Mouse (Mus musculus): ENCODE measurements around the gene Fut11.

The Fut11 gene

GRCm38 (mm10) chr14:20694884-20695760 lies at the start of gene Fut11:
TSS of gene Fut11 (plus strand) at chr14:20694968.
- peak; percentile 78 to 80 for DNase-seq (ENCODE audit: low spot score in 2 of 2)

GRCm38 (mm10) chr14:20645547-20645946 lies 49.2 kb upstream of the Fut11 start:
- DNase-seq (ENCODE audit: low spot score in 2 of 2), result no peak

- DNase-seq (ENCODE audit: low spot score in 2 of 2), result no peak
Measured at GRCm38 (mm10) chr14:20646381-20646780, 48.4 kb upstream of the Fut11 start.

GRCm38 (mm10) chr14:20651000-20651399 lies 43.8 kb upstream of the Fut11 start:
- no peak for DNase-seq (ENCODE audit: low spot score in 2 of 2)

- no peak for DNase-seq (ENCODE audit: low spot score in 2 of 2)
Measured at GRCm38 (mm10) chr14:20651722-20652256, 43.0 kb upstream of the Fut11 start.

- DNase-seq (ENCODE audit: low spot score in 2 of 2), result no peak
Measured at GRCm38 (mm10) chr14:20654690-20655421, 39.9 kb upstream of the Fut11 start.

- no peak for DNase-seq (ENCODE audit: low spot score in 2 of 2)
Measured at GRCm38 (mm10) chr14:20655731-20656130, 39.0 kb upstream of the Fut11 start.

- DNase-seq (ENCODE audit: low spot score in 2 of 2), result no peak
Measured at GRCm38 (mm10) chr14:20656361-20656760, 38.4 kb upstream of the Fut11 start, which contains the start of gene Myoz1. TSS of gene Myoz1 (minus strand) at chr14:20656540.

- peak; percentile 55 to 62 for DNase-seq (ENCODE audit: low spot score in 2 of 2)
Measured at GRCm38 (mm10) chr14:20658326-20658725, 36.4 kb upstream of the Fut11 start.

- DNase-seq (ENCODE audit: low spot score in 2 of 2), result no peak
Measured at GRCm38 (mm10) chr14:20658902-20659301, 35.9 kb upstream of the Fut11 start.

- no peak for DNase-seq (ENCODE audit: low spot score in 2 of 2)
Measured at GRCm38 (mm10) chr14:20659687-20660086, 35.1 kb upstream of the Fut11 start.

GRCm38 (mm10) chr14:20660827-20661660 lies 33.7 kb upstream of the Fut11 start:
- DNase-seq (ENCODE audit: low spot score in 2 of 2), result peak; percentile 95

- DNase-seq (ENCODE audit: low spot score in 2 of 2), result peak in 1 of 2 experiments; percentile 18
Measured at GRCm38 (mm10) chr14:20661661-20662331, 33.0 kb upstream of the Fut11 start.

GRCm38 (mm10) chr14:20662740-20663139 lies 32.0 kb upstream of the Fut11 start:
- DNase-seq (ENCODE audit: low spot score in 2 of 2), result no peak

GRCm38 (mm10) chr14:20663601-20664000 lies 31.2 kb upstream of the Fut11 start:
- no peak for DNase-seq (ENCODE audit: low spot score in 2 of 2)

GRCm38 (mm10) chr14:20664436-20664835 lies 30.3 kb upstream of the Fut11 start:
- DNase-seq (ENCODE audit: low spot score in 2 of 2), result no peak

- no peak for DNase-seq (ENCODE audit: low spot score in 2 of 2)
Measured at GRCm38 (mm10) chr14:20667469-20667868, 27.3 kb upstream of the Fut11 start.

- no peak for DNase-seq (ENCODE audit: low spot score in 2 of 2)
Measured at GRCm38 (mm10) chr14:20668154-20668810, 26.5 kb upstream of the Fut11 start, which contains the start of gene Synpo2l. TSS of gene Synpo2l (minus strand) at chr14:20668354.

GRCm38 (mm10) chr14:20672990-20673389 lies 21.8 kb upstream of the Fut11 start:
- no peak for DNase-seq (ENCODE audit: low spot score in 2 of 2)

GRCm38 (mm10) chr14:20673735-20674063 lies 21.1 kb upstream of the Fut11 start:
- peak; percentile 44 to 67 for DNase-seq (ENCODE audit: low spot score in 2 of 2)
